Mouse (Mus musculus): ENCODE results near the gene Zfp300. TPM values are rescaled to one million over a fixed set of nuclear protein-coding genes. Genes with fewer than 3 reads are reported as not detected.

The Zfp300 gene
- total RNA-seq (2022), result under 1 TPM; 0.10 to 0.19 (median 0.16) TPM

- peak in 1 of 2 experiments; percentile 30 for DNase-seq (ENCODE audit: low spot score in 2 of 2)
Measured at GRCm38 (mm10) chrX:21088983-21089866, at the start of gene Zfp300. Zfp300 (minus strand) TSS chrX:21089527.

GRCm38 (mm10) chrX:21115520-21115919 lies 26.2 kb upstream of the Zfp300 start, which contains the start of gene Ssxa1:
Ssxa1 (plus strand) TSS chrX:21115820.
- no peak for DNase-seq (ENCODE audit: low spot score in 2 of 2)

DNA sequence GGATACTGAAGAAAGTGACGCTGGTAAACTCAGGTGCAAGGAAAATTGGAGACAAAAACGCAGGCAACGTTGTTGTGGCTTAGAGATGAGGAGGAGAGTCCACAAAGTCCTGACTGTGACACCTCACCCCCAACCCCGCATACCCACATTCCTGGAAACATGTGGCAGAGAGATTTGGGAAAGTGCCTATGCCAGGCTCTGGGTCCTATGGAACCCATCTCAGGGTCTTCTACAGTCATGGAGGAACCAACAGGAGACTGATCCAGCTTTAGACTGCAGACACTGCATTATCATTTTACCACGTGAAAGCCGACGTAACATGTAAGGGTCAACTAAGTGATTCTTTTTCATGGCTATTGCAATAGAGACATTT lies 526 bp upstream of the Zfp300 start:
- DNase-seq (ENCODE audit: low spot score in 2 of 2), result no peak

GRCm38 (mm10) chrX:21088645-21088982 lies 713 bp downstream of the Zfp300 start:
- DNase-seq (ENCODE audit: low spot score in 2 of 2), result no peak

- DNase-seq (ENCODE audit: low spot score in 2 of 2), result no peak
Measured at GRCm38 (mm10) chrX:21068106-21068505, 21.2 kb downstream of the Zfp300 start, which contains the start of gene Spaca5. Spaca5 (plus strand) TSS chrX:21068406.

- DNase-seq (ENCODE audit: low spot score in 2 of 2), result no peak
Measured at GRCm38 (mm10) chrX:21062544-21062890, 26.8 kb downstream of the Zfp300 start.

DNA sequence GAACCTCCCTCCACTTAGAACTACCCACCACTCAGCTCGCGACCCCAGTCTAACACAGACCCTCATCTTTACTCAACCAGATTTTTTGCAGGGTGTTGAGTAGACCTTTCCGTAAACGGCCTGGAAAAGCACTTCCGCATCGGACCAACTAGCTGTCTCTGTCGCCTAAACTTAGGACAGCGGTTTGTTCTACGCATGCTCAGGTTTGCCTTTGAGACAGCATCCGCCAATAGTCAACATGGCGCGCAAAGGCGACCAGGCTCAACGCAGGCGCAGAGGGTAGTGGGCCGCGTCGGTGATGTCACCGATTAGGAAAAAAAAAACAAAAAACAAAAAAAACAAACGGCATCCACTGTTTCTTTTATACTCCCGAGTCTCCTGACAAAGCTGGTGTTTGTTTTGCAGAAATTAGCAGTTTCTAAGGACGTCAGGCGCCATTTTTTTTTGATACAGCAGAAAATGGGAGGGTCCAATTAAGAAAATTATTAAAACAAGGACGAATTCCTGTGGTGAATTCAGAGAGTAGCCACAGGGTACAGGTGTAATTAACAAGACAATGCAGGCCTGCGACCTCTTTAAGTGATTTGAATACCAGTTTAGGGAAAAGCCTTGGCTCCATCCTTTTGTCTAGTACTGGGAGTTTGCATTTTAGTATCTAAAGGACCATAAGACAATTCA lies 27.3 kb downstream of the Zfp300 start, which contains the start of gene Zfp182:
Gene Zfp182, minus strand, starts transcription at position 451 of the 678 bp plus-strand sequence.
- peak; percentile 26 to 54 for DNase-seq (ENCODE audit: low spot score in 2 of 2)

- DNase-seq (ENCODE audit: low spot score in 2 of 2), result no peak
Measured at GRCm38 (mm10) chrX:21061460-21061859, 27.9 kb downstream of the Zfp300 start.

Other genes starting within 250 kb of the Zfp300 start
- gene Timp1, start 219.4 kb downstream of the Zfp300 start, total RNA-seq (2022), result under 1 TPM in 3 of 4 experiments, not detected in 1; 0.36 to 0.99 (median 0.59) TPM
- gene Syn1, start 168.5 kb downstream of the Zfp300 start, total RNA-seq (2022), result under 1 TPM in 1 of 4 experiments, not detected in 3; 0.10 TPM
- gene Cfp, start 158.0 kb downstream of the Zfp300 start, total RNA-seq (2022), result 1 to 10 TPM; 1.3 to 4.5 (median 2.1) TPM
- 1 to 10 TPM; 5.6 to 6.9 (median 6.1) TPM for gene Elk1, start 138.9 kb downstream of the Zfp300 start, total RNA-seq (2022)
- gene Uxt, start 127.5 kb downstream of the Zfp300 start, total RNA-seq (2022), result 10 to 100 TPM; 28.9 to 38.7 (median 37.2) TPM
- 1 to 10 TPM; 1.2 to 1.3 (median 1.3) TPM for gene Zfp182, start 27.2 kb downstream of the Zfp300 start, total RNA-seq (2022)
- gene Spaca5, start 21.1 kb downstream of the Zfp300 start, total RNA-seq (2022), result not detected
- gene Ssxa1, start 26.3 kb upstream of the Zfp300 start, total RNA-seq (2022), result not detected
- gene Gm21876, start 86.1 kb upstream of the Zfp300 start, total RNA-seq (2022), result not detected

Measured in gastrocnemius, adult 8-10 months (tissue).